Mouse (Mus musculus): Measurements from ENCODE around the gene Clec9a.

DNA sequence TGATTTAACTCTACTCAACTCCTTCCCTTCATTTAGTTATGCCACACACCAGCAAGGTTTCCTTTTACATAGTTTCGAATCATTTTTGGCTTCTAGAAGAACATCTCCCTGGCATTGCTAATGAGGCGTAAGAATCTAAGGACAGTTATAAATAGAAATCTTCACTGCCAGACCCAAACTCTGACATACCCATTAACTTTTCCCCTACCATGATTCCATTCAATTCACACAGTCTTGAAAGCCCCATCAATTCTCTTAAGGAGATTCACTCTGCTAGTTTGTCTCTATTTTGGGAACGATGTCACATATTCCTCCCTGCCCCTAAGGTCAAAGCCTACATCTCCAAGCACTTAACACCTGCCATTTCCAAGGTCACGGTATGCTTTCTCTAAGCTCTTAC, 23.7 kb upstream of the Clec9a start:
- no peak for TF ChIP-seq POLR2A (IDR thresholded peaks at IDR 0.05; ENCODE audit: low read depth, low read length)
- no peak for TF ChIP-seq CTCF (IDR thresholded peaks at IDR 0.05; ENCODE audit: extremely low read depth, insufficient read depth, insufficient read length, insufficient replicate concordance)
